Comparison of ENCODE assay signal across 12 mouse cellular contexts in genomic region chr5:63137957-63138356, GRCm38 (mm10).
"Had no signal": no experiment of that assay in that cellular context is flagged by ENCODE, and none has a peak within 500 bp of the region (broad histone marks: within the 10 kb centered on the region; RNA-seq: fewer than 3 reads in every experiment).

No protein-coding gene starts in this region.

- DNase-seq: retina, postnatal 1 day; right cerebral cortex, adult 18-20 months; right cerebral cortex, postnatal 14 days; right cerebral cortex, postnatal 25 days; right cerebral cortex, postnatal 4 days; spleen, adult 18-20 months; thymus, adult 18-20 months; thymus, adult 2 months; thymus, postnatal 14 days; thymus, postnatal 25 days; thymus, postnatal 36 days; thymus, postnatal 4 days had no signal
